Mouse (Mus musculus) spleen, embryonic (tissue): ENCODE results near the gene Nars2.

ENCODE experiments used
- CTCF ChIA-PET: fragments of 350-600 bp; sonication (Branson Sonifier 250); formaldehyde crosslinking; loops from one replicate; lab custom pipeline; 2022; lab: Charles Lee

Nars2 gene

GRCm38 (mm10) chr7:96971027-96971996 is 20.0 kb downstream of the Nars2 start:
- CTCF ChIA-PET = no interaction called here

GRCm38 (mm10) chr7:96972138-96972904 is 21.0 kb downstream of the Nars2 start:
- CTCF ChIA-PET = no interaction called here

DNA sequence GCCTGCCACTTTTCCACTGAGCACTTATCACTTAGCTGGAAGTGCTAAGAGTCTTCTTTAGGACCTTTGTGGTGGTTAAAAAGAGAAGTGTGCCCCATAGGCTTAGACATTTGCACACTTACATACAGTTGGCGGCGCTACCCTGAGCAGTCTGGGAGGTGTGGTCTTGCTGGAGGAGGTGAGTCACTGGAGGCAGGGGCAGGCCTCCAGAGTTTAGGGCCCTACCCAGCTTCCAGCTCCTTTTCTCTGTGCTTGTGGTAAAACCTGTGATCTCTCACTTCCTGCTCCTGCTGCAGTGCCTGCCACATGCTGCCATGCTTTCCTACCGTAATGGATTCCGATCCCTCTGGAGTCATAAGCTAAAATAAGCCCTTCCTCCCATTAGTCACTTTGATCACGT is 24.6 kb downstream of the Nars2 start:
- CTCF ChIA-PET = no interaction called here

GRCm38 (mm10) chr7:96977209-96977608 is 25.9 kb downstream of the Nars2 start:
- CTCF ChIA-PET = interaction anchor here (0.6 kb wide), 1 partner anchor 99 kb away, joined by 3 read pairs; no protein-coding TSS in a partner anchor

GRCm38 (mm10) chr7:96981366-96981765 is 30.1 kb downstream of the Nars2 start:
- CTCF ChIA-PET = no interaction called here

DNA sequence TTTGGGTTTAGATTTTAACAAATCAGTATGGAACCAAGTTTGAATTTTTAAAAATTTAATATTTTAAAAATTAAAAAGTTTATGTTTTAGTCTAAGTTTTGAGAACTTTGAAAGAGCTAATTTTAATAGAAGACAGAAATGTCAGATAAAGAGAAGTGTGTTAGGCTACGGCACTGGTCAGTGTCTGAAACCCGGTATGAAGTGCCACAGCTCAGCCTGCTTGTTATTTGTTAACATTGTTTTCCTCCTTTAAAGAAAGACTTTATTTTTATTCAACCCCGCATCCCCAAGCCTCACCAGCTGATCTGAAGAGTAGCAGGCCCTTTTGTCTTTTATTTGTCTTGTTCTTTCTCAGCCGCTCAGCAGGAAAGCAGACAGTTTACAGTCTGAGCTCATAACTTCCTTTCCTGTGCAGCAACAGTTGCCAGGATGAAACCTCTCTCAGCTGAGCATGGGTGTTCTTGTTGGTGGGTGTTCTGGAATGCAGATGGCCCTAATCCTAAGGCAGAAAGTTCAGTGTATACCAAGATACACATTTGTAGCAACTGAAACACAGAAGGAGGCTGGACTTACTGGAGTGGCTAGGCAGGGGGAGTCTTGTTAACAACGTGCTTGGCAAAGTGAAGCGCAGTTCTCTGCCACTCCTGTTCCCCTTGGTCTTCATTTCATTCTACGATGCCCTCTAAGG is 32.5 kb downstream of the Nars2 start:
- CTCF ChIA-PET = no interaction called here

- CTCF ChIA-PET = no interaction called here
Observed at GRCm38 (mm10) chr7:96985798-96986197, 34.5 kb downstream of the Nars2 start.

- CTCF ChIA-PET = interaction anchor here (0.5 to 0.6 kb wide), 2 partner anchors 1257 to 1895 kb away, joined by 3 read pairs; no protein-coding TSS in a partner anchor
Observed at GRCm38 (mm10) chr7:96986795-96987445, 35.6 kb downstream of the Nars2 start.

DNA sequence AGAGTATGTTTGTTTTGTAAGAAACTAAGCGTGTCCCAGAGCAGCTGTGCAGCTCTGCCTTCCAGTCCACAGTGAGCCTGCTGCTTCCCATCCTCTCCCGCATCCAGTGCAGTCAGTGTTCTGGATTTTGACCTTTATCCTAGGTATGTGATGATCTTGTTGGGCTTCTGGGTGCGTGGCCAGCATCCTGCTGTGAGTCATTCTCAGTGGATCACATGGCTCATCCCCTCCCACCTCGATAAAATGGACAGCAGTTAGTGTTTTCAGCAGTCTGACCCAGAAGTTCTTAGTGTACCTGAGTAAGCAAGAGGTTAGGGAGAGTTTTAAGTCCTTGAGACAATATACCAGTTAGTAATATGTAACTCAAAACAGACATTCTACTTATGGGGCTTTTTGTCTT is 36.4 kb downstream of the Nars2 start:
- CTCF ChIA-PET = no interaction called here

- CTCF ChIA-PET = no interaction called here
Observed at GRCm38 (mm10) chr7:97012956-97013355, 61.7 kb downstream of the Nars2 start.

DNA sequence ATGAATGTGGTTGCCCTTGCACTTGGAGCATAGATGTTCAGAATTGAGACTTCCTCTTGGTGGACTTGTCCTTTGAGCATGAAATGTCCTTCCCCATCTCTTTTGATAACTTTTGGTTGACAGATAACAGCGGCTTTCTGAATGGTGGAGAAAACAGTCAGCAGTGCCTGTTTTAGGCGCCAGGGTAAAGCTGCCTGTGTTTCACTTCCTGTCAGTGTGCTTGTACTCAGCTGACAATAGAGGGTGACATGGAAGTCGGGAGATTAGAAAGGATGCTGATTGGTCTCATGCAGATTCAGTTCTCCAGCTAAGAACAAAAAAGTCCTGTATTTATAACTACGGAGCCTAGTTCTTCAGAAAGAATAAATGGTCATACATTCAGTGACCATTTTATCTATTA is 66.7 kb downstream of the Nars2 start:
- CTCF ChIA-PET = interaction anchor here (0.7 kb wide), 1 partner anchor 11 kb away, joined by 21 read pairs; no protein-coding TSS in a partner anchor

- CTCF ChIA-PET = interaction anchor here (0.7 kb wide), 1 partner anchor 11 kb away, joined by 21 read pairs; no protein-coding TSS in a partner anchor
Observed at GRCm38 (mm10) chr7:97018418-97018817, 67.1 kb downstream of the Nars2 start.

- CTCF ChIA-PET = no interaction called here
Observed at GRCm38 (mm10) chr7:97019303-97019702, 68.0 kb downstream of the Nars2 start.

GRCm38 (mm10) chr7:97026772-97027358 is 75.6 kb downstream of the Nars2 start:
- CTCF ChIA-PET = no interaction called here

DNA sequence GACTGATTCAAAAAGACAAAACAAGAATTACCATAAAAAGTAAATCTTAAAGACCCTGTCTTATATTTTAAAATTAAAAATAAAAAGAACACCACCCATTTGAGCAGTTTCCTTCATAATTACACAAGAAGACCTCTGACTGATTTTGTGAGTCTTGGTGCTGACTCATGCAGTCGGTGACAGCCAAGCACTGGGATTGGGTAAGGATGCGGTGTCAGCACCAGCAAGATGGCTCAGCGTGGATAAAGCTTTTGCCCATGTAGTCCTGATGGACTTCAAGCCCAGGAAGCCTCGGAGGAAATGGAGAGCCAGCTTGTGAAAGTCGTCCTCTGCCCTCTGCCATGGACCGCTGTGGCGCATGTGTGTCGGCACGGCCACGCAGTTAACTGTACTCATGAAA is 77.8 kb downstream of the Nars2 start:
- CTCF ChIA-PET = no interaction called here

DNA sequence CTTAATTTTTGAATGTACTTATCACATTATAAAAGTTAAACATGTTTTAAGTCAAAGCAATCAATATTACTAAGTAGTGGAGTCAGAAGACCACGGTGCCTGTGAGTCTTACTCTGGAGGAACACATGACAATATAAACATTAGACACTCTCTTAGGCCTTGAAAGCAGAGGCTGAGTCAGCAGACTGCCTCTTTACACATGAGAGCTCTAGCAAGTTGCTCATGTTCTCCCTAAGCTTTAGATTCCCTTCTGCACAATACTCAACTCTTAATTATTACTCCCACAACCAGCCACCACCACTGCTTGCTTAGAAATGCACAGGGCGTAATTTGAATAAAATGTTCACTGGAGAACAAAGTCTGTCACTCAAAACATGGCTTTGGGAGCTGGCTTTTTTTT is 81.1 kb downstream of the Nars2 start:
- CTCF ChIA-PET = no interaction called here

GRCm38 (mm10) chr7:97039641-97040040 is 88.3 kb downstream of the Nars2 start:
- CTCF ChIA-PET = no interaction called here

GRCm38 (mm10) chr7:97041868-97042449 is 90.7 kb downstream of the Nars2 start:
- CTCF ChIA-PET = no interaction called here

DNA sequence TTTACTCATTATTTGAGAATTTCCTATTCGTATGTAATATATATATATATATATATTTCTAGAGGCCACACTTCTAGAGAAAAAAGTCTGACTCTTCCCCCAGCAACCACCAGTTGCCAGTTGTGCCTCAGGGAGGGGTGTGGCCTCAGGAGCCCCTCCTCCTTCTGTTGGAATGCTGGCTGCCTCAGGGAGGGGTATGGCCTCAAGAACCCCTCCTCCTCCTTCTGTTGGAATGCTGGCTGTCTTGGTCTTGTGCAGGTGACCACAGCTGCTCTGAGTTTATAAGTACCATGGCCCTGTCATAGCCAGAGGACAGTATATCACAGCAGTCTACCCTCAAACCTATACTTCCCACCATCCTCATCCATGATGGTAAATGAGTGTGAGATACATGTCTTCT is 91.7 kb downstream of the Nars2 start:
- CTCF ChIA-PET = no interaction called here

- CTCF ChIA-PET = no interaction called here
Observed at GRCm38 (mm10) chr7:97060966-97061365, 109.7 kb downstream of the Nars2 start.
